In genomic region chr9:88686719-88687118, GRCm38 (mm10) we compare ENCODE assay signal across 1 mouse cellular context. TPM values are rescaled to one million over a fixed set of nuclear protein-coding genes. Genes with fewer than 3 reads are reported as not detected.
"Had no signal": no experiment of that assay in that cellular context is flagged by ENCODE, and none has a peak within 500 bp of the region (broad histone marks: within the 10 kb centered on the region; RNA-seq: fewer than 3 reads in every experiment).

No protein-coding gene starts in this region.

RNA-seq across cellular contexts. Expression of gene Bcl2a1d, which starts 45.0 kb away (rescaled TPM):
- total RNA-seq: midbrain, postnatal 0 days had no signal
